Mouse (Mus musculus): ENCODE data around the gene Mtmr3. TPM values are rescaled to one million over a fixed set of nuclear protein-coding genes. Genes with fewer than 3 reads are reported as not detected.

Gene Mtmr3
- polyA plus RNA-seq, 1 experiment from 2014 or later = 36.8 TPM

GRCm38 (mm10) chr11:4437318-4437717 is 157.3 kb downstream of the Mtmr3 start:
- no peaks in the 10 kb centered on the region for H3K27me3 ChIP-seq (ENCODE audit: control insufficient read depth, insufficient read depth, low read length)

GRCm38 (mm10) chr11:4436631-4437030 is 158.0 kb downstream of the Mtmr3 start:
- Histone ChIP-seq H3K9ac (ENCODE audit: low read length) (no peak overlapping the region), H3K4me1 (ENCODE audit: control insufficient read depth, insufficient read depth, low read length) (no peaks in the 10 kb centered on the region), H3K36me3 (ENCODE audit: control insufficient read depth, insufficient read depth, low read length) (no peaks in the 10 kb centered on the region), H3K4me3 (ENCODE audit: low read depth, low read length) (no peak overlapping the region), H3K4me2 (ENCODE audit: low read depth) (no peak overlapping the region), H3K9me3 (ENCODE audit: control insufficient read depth, low read length) (no peaks in the 10 kb centered on the region), H3K27ac (ENCODE audit: low read depth, low read length) (no peak overlapping the region), H3K27me3 (ENCODE audit: control insufficient read depth, insufficient read depth, low read length) (no peaks in the 10 kb centered on the region)
- DNase-seq (ENCODE audit: low spot score) (no peak), ATAC-seq (ENCODE audit: insufficient read depth, low FRiP score, low TSS enrichment) (no peak)
- 87% methylated on average over 3 of the region's 3 CpGs for WGBS

More at GRCm38 (mm10) chr11:4437318-4437717, 157.3 kb downstream of the Mtmr3 start:
- 98% methylated on average over 1 of the region's 1 CpGs for WGBS
- no peak for DNase-seq (ENCODE audit: low spot score)
- no peak for ATAC-seq (ENCODE audit: insufficient read depth, low FRiP score, low TSS enrichment)
- H3K9me3 ChIP-seq (ENCODE audit: control insufficient read depth, low read length) = no peaks in the 10 kb centered on the region
- H3K36me3 ChIP-seq (ENCODE audit: control insufficient read depth, insufficient read depth, low read length) = no peaks in the 10 kb centered on the region
- H3K27ac ChIP-seq (ENCODE audit: low read depth, low read length) = no peak overlapping the region
- no peak overlapping the region for H3K4me2 ChIP-seq (ENCODE audit: low read depth)
- H3K4me1 ChIP-seq (ENCODE audit: control insufficient read depth, insufficient read depth, low read length) = no peaks in the 10 kb centered on the region
- H3K4me3 ChIP-seq (ENCODE audit: low read depth, low read length) = no peak overlapping the region
- no peak overlapping the region for H3K9ac ChIP-seq (ENCODE audit: low read length)

- Histone ChIP-seq H3K27ac (ENCODE audit: low read depth, low read length) (no peak overlapping the region), H3K36me3 (ENCODE audit: control insufficient read depth, insufficient read depth, low read length) (no peaks in the 10 kb centered on the region), H3K4me1 (ENCODE audit: control insufficient read depth, insufficient read depth, low read length) (no peaks in the 10 kb centered on the region), H3K9me3 (ENCODE audit: control insufficient read depth, low read length) (no peaks in the 10 kb centered on the region), H3K9ac (ENCODE audit: low read length) (no peak overlapping the region), H3K27me3 (ENCODE audit: control insufficient read depth, insufficient read depth, low read length) (no peaks in the 10 kb centered on the region), H3K4me3 (ENCODE audit: low read depth, low read length) (no peak overlapping the region), H3K4me2 (ENCODE audit: low read depth) (no peak overlapping the region)
- WGBS = 75% methylated on average over 4 of the region's 4 CpGs
- ATAC-seq (ENCODE audit: insufficient read depth, low FRiP score, low TSS enrichment) (no peak), DNase-seq (ENCODE audit: low spot score) (no peak)
Measured at GRCm38 (mm10) chr11:4434461-4434860, 160.2 kb downstream of the Mtmr3 start.

Other genes starting within 250 kb of the Mtmr3 start
- gene Hormad2, start 153.8 kb downstream of the Mtmr3 start, polyA plus RNA-seq (2014; fragmentation: Nextera tagmentation; extraction: Ambion mirVana) = 0.12 TPM in 1 of 2 replicates, not detected in the other
- gene Gm11032, start 25.2 kb upstream of the Mtmr3 start, polyA plus RNA-seq (2014; fragmentation: Nextera tagmentation; extraction: Ambion mirVana) = not detected in 2 replicates
- gene Ascc2, start 42.9 kb upstream of the Mtmr3 start, polyA plus RNA-seq (2014; fragmentation: Nextera tagmentation; extraction: Ambion mirVana) = 35.0 and 36.1 TPM in 2 replicates
- 505 and 528 TPM in 2 replicates for gene Uqcr10, start 109.5 kb upstream of the Mtmr3 start, polyA plus RNA-seq (2014; fragmentation: Nextera tagmentation; extraction: Ambion mirVana)
- gene Zmat5, start 109.8 kb upstream of the Mtmr3 start, polyA plus RNA-seq (2014; fragmentation: Nextera tagmentation; extraction: Ambion mirVana) = 75.5 and 82.3 TPM in 2 replicates
- gene Cabp7, start 151.9 kb upstream of the Mtmr3 start, polyA plus RNA-seq (2014; fragmentation: Nextera tagmentation; extraction: Ambion mirVana) = 2.6 and 3.4 TPM in 2 replicates

Data from neural tube, embryonic 11.5 days (tissue).